Mouse (Mus musculus): ENCODE data around the gene Skap1. TPM values are rescaled to one million over a fixed set of nuclear protein-coding genes. Genes with fewer than 3 reads are reported as not detected.
A peak's percentile ranks its signal among the peaks of the same experiment; 100 is the strongest.

The Skap1 gene
- polyA plus RNA-seq, 1 experiment from 2014 or later: 4.1 TPM

DNA sequence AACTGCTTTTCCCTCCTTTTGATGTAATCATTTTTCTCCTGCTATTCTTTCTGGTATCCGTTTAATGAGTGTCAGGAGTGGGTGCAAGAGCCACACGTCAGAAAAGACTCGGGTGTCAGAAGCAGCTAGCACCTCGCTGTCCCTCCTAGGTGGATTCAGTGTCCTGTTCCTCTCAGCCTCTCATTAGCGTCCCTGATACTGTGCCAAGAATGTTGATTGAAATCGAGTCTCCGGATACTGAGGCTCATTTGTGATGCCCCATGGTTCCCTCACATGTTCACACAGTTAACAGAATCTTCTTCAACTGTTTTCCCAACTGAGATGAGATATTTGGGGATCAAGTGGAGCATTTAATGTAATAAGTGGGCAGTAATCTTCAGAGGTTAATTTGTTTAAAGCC lies 254.2 kb downstream of the Skap1 start:
- no peaks in the 10 kb centered on the region for H3K9me3 ChIP-seq
- H3K4me3 ChIP-seq (replicated peaks): no peak overlapping the region
- H3K4me1 ChIP-seq: peaks cover 18% of the 10 kb centered on the region
- no peaks in the 10 kb centered on the region for H3K27me3 ChIP-seq
- no peak overlapping the region for H3K9ac ChIP-seq
- no peak overlapping the region for H3K4me2 ChIP-seq
- no peaks in the 10 kb centered on the region for H3K36me3 ChIP-seq (replicated peaks)
- WGBS: 46% methylated on average over 7 of the region's 7 CpGs
- no peak for ATAC-seq (ENCODE audit: low FRiP score)
- no peak overlapping the region for H3K27ac ChIP-seq

DNA sequence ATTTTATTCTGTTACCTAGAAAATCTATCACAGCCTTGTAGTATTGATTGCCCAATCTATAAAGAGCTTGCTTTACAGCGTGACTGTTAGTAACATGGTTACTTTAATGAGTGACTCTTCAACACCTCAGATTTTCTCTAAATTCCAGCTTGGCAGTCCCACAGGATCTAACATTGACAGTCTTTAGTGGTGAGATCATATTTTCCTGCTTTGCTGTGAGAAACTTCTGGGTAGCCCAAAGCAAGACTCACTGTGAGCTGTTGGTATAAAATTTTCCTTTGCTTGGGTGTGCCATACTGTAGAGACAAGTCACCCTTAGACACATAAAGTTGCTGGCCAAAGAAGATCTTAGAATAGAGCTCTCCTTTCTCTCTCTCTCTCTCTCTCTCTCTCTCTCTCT lies 261.4 kb downstream of the Skap1 start:
- Histone ChIP-seq H3K9me3 (no peaks in the 10 kb centered on the region), H3K27ac (no peak overlapping the region), H3K4me1 (peaks cover 29% of the 10 kb centered on the region), H3K4me3 (replicated peaks) (no peak overlapping the region), H3K36me3 (replicated peaks) (no peaks in the 10 kb centered on the region), H3K4me2 (no peak overlapping the region), H3K9ac (no peak overlapping the region), H3K27me3 (0 out of 2 replicates have a peak, but pooled peaks cover 5% of the 10 kb centered on the region)
- ATAC-seq (ENCODE audit: low FRiP score): no peak
- 86% methylated on average over 1 of the region's 1 CpGs for WGBS

DNA sequence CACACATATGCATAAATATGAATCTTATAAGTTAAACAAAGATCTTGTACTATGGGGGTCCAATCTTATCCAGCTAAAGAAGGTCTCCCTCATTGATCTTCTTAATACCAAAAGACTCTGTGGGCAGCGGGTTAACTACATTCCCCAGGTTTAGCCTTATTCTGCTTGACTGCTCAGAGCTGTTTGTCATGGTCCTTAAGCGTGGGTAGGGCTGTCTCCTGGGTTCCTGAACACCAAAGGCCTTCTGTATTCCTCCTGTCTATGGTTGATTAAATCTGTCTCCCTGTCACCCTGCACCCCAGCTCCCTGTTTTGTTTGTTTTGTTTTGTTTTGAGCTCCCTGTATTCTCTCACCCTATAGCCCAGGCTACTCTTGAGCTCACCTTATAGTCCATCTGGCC lies 264.2 kb downstream of the Skap1 start:
- Histone ChIP-seq H3K27me3 (peaks cover 8% of the 10 kb centered on the region), H3K27ac (no peak overlapping the region), H3K4me2 (no peak overlapping the region), H3K4me1 (peaks cover 40% of the 10 kb centered on the region), H3K4me3 (replicated peaks) (no peak overlapping the region), H3K9ac (no peak overlapping the region), H3K9me3 (no peaks in the 10 kb centered on the region), H3K36me3 (replicated peaks) (no peaks in the 10 kb centered on the region)
- ATAC-seq (ENCODE audit: low FRiP score): no peak
- 55% methylated on average over 2 of the region's 2 CpGs for WGBS

DNA sequence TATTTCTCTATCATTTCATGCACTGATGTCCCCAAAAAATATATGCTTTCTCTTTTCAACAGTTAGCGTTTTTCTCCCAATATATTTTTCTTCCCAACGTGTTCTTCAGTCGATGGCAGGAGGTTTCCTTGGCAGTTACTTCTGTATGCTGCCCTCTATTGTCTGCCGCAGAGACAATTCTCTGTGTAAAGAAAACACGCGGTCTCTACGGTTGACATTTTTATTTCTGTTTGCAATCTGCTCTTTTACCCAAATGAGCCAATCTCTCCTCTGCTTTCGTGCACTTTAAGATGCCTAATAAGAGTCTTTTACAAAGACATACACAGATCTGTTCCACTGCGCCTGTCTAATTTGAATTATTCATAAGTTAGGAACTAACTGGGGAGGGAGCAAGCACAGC lies 265.1 kb downstream of the Skap1 start:
- ATAC-seq (ENCODE audit: low FRiP score): no peak
- WGBS: 33% methylated on average over 9 of the region's 9 CpGs
- H3K27me3 ChIP-seq: peaks cover 12% of the 10 kb centered on the region
- H3K4me3 ChIP-seq (replicated peaks): no peak overlapping the region
- H3K4me1 ChIP-seq: peaks cover 40% of the 10 kb centered on the region
- no peak overlapping the region for H3K27ac ChIP-seq
- no peaks in the 10 kb centered on the region for H3K36me3 ChIP-seq (replicated peaks)
- no peak overlapping the region for H3K4me2 ChIP-seq
- no peaks in the 10 kb centered on the region for H3K9me3 ChIP-seq
- H3K9ac ChIP-seq: no peak overlapping the region

GRCm38 (mm10) chr11:96730327-96730726 lies 265.9 kb downstream of the Skap1 start:
- Histone ChIP-seq H3K9me3 (no peaks in the 10 kb centered on the region), H3K4me1 (peaks cover 40% of the 10 kb centered on the region), H3K4me2 (no peak overlapping the region), H3K4me3 (replicated peaks) (no peak overlapping the region), H3K36me3 (replicated peaks) (no peaks in the 10 kb centered on the region), H3K27me3 (peaks cover 14% of the 10 kb centered on the region), H3K27ac (peak overlapping the region; percentile 3; the same call in 1 of the 2 replicates), H3K9ac (no peak overlapping the region)
- 78% methylated on average over 5 of the region's 5 CpGs for WGBS
- ATAC-seq (ENCODE audit: low FRiP score): no peak

DNA sequence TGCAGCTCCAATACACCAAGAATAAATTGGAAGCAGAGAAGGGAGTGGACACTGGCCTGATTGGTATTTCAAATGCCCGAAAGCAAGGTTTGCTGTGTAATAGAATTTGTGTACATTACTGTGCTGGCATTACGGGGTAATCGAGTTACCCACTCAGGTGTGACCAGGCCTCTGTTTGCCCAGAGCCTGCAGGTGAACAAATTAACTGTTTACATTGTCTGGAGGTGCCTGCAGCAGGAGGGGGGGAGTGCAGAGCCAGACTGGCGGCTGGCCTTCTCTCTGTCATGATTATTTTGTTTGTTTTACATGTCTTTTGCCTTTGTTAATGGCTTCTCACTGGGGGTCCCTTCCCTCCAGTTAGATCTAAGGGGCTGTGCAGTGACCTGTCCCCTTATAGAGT lies 268.3 kb downstream of the Skap1 start:
- Histone ChIP-seq H3K9me3 (no peaks in the 10 kb centered on the region), H3K36me3 (replicated peaks) (no peaks in the 10 kb centered on the region), H3K4me3 (replicated peaks) (no peak overlapping the region), H3K27me3 (peaks cover 30% of the 10 kb centered on the region), H3K9ac (no peak overlapping the region), H3K27ac (no peak overlapping the region; the same call in 1 of the 2 replicates), H3K4me2 (no peak overlapping the region), H3K4me1 (peaks cover 40% of the 10 kb centered on the region)
- 36% methylated on average over 4 of the region's 4 CpGs for WGBS
- ATAC-seq (ENCODE audit: low FRiP score): no peak

- Histone ChIP-seq H3K4me2 (peak overlapping the region; percentile 51), H3K36me3 (replicated peaks) (no peaks in the 10 kb centered on the region), H3K4me1 (peaks cover 41% of the 10 kb centered on the region), H3K9ac (0 out of 2 replicates have a peak overlapping the region, but pooled peaks have one; percentile 33), H3K4me3 (replicated peaks) (peak overlapping the region; percentile 29), H3K27me3 (peaks cover 45% of the 10 kb centered on the region), H3K27ac (no peak overlapping the region), H3K9me3 (no peaks in the 10 kb centered on the region)
- ATAC-seq (ENCODE audit: low FRiP score): peak; percentile 79
- 1% methylated on average over 19 of the region's 19 CpGs for WGBS
These were observed 271.5 kb downstream of the Skap1 start for GRCm38 (mm10) chr11:96735908-96736307.

DNA sequence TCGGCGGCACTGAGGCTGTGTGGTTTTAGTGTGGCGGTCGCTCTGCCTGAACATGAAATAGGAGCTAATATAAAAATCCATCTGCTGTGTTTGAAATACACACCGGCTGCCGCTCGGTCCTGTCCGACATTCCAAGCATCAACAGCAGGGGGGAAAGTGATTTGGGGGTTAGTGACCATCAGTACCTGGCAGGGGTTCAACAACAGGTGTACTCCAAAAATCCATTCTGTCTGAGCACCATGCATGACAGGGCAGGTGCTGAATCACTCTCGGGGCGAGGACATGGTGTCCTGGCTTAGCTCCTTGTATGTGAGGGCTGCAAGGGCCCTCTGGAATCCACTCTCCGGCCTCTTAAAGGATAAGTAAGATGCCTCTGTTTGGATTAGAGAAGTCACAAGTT lies 272.0 kb downstream of the Skap1 start:
- Histone ChIP-seq H3K4me3 (replicated peaks) (peak overlapping the region; percentile 29; the same call in 1 of the 2 replicates), H3K27me3 (peaks cover 49% of the 10 kb centered on the region), H3K27ac (no peak overlapping the region), H3K9ac (0 out of 2 replicates have a peak overlapping the region, but pooled peaks have one; percentile 33), H3K4me2 (peak overlapping the region; percentile 51), H3K9me3 (no peaks in the 10 kb centered on the region), H3K36me3 (replicated peaks) (no peaks in the 10 kb centered on the region), H3K4me1 (peaks cover 43% of the 10 kb centered on the region)
- 0 out of 2 replicates have a peak, but pooled peaks have one; percentile 20 for ATAC-seq (ENCODE audit: low FRiP score)
- 16% methylated on average over 11 of the region's 11 CpGs for WGBS

DNA sequence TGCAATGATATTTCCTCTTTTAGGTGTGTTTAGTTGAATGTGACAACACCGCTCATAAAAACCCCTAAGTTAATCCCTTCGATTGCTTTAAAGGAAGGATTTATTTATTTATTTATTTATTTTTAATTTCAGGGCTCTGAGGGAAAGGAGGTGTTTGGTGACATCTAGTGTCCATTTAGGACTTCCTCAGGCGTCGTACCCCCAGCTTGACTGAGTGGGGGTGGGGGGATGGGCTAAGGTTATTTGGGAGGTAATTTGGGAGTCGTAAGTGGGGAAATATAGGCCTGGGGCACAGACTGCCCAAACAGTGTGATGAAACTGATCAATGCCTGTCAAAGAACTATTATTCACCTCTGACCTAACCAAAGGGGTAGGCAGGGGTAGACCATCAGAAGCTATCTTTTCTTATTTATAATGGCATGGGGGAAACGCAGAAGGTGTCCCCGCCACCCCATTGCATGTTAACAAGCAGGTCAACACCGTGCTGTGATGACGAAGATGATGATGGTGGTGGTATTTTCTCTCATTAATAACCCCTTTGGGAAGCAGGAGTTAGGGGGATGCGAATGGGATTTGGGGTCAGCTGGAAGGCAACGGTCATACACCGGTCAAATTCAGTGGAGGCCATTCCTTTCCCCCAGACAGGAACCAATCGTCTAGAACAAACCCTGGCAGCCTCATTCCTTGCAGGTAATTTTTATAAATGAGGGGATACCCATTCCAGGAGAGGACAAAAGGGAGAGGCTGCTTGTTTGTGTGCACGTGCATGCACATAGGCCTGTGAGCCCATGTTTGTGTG lies 273.5 kb downstream of the Skap1 start:
- H3K4me2 ChIP-seq: no peak overlapping the region
- no peak for ATAC-seq (ENCODE audit: low FRiP score)
- no peak overlapping the region for H3K9ac ChIP-seq
- H3K4me1 ChIP-seq: peaks cover 53% of the 10 kb centered on the region
- no peaks in the 10 kb centered on the region for H3K9me3 ChIP-seq
- no peaks in the 10 kb centered on the region for H3K36me3 ChIP-seq (replicated peaks)
- H3K27me3 ChIP-seq: peaks cover 50% of the 10 kb centered on the region
- no peak overlapping the region for H3K4me3 ChIP-seq (replicated peaks)
- H3K27ac ChIP-seq: no peak overlapping the region
- WGBS: 73% methylated on average over 14 of the region's 14 CpGs

- Histone ChIP-seq H3K9me3 (no peaks in the 10 kb centered on the region), H3K27ac (no peak overlapping the region), H3K4me3 (replicated peaks) (no peak overlapping the region), H3K4me2 (no peak overlapping the region), H3K27me3 (peaks cover 61% of the 10 kb centered on the region), H3K9ac (no peak overlapping the region), H3K36me3 (replicated peaks) (no peaks in the 10 kb centered on the region), H3K4me1 (peaks cover 55% of the 10 kb centered on the region)
- ATAC-seq (ENCODE audit: low FRiP score): no peak
- WGBS: 60% methylated on average over 12 of the region's 12 CpGs
These were observed 276.4 kb downstream of the Skap1 start for GRCm38 (mm10) chr11:96740796-96741195.

GRCm38 (mm10) chr11:96741995-96742394 lies 277.6 kb downstream of the Skap1 start:
- H3K4me3 ChIP-seq (replicated peaks): 0 out of 2 replicates have a peak overlapping the region, but pooled peaks have one; percentile 1
- WGBS: under 1% methylated on average over 12 of the region's 12 CpGs

DNA sequence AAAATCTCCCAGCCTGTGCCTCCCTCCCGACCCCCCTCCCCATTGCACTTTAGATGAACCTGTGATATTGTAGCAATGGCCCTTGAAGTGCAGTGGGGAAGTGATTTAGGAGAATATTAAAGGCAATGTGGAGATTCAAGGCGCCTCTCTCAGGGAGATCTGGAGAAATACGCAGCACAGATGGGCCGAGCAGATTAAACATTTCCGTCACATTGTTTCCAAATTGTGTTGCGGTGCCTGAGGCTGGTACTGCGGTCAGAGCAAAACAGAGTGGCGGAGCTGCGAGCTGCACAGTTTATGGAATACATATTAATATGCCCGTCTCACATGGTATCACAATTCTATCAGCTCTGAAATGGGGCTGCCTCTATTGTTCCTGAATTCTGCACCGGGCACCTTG lies 278.6 kb downstream of the Skap1 start:
- H3K4me2 ChIP-seq: 0 out of 2 replicates have a peak overlapping the region, but pooled peaks have one; percentile 4
- no peak for ATAC-seq (ENCODE audit: low FRiP score)
- WGBS: 35% methylated on average over 11 of the region's 11 CpGs
- no peak overlapping the region for H3K9ac ChIP-seq
- H3K4me1 ChIP-seq: peaks cover 54% of the 10 kb centered on the region
- no peaks in the 10 kb centered on the region for H3K36me3 ChIP-seq (replicated peaks)
- H3K27me3 ChIP-seq: peaks cover 57% of the 10 kb centered on the region
- no peaks in the 10 kb centered on the region for H3K9me3 ChIP-seq
- H3K27ac ChIP-seq: peak overlapping the region; percentile 22
- H3K4me3 ChIP-seq (replicated peaks): no peak overlapping the region

More at GRCm38 (mm10) chr11:96741995-96742394, 277.6 kb downstream of the Skap1 start:
- H3K36me3 ChIP-seq (replicated peaks): no peaks in the 10 kb centered on the region
- ATAC-seq (ENCODE audit: low FRiP score): peak; percentile 83
- H3K4me2 ChIP-seq: peak overlapping the region; percentile 42
- H3K27me3 ChIP-seq: peaks cover 57% of the 10 kb centered on the region
- H3K9ac ChIP-seq: no peak overlapping the region
- peaks cover 49% of the 10 kb centered on the region for H3K4me1 ChIP-seq
- peak overlapping the region; percentile 73 for H3K27ac ChIP-seq
- H3K9me3 ChIP-seq: no peaks in the 10 kb centered on the region

DNA sequence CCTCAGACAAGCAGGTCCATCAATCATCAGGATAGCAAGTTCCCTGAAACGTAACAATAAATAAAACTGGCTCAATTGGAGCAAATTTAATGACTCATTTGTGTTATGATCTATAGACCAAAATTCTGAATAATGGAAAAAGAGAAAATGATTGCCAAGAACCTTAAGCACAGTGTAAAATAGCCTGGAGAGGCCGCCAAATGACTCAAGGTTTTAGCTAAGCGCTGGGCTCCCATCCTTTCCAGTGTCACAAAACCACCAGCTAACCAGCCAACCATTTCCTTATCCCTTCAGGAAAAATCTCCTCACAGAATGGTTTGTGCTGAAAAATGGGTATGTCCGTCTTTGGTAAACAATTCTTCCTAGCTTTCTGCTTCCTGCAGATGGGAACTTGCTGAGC lies 279.5 kb downstream of the Skap1 start:
- Histone ChIP-seq H3K4me1 (peaks cover 49% of the 10 kb centered on the region), H3K27me3 (peaks cover 59% of the 10 kb centered on the region), H3K4me2 (no peak overlapping the region), H3K9me3 (no peaks in the 10 kb centered on the region), H3K36me3 (replicated peaks) (no peaks in the 10 kb centered on the region), H3K9ac (no peak overlapping the region), H3K4me3 (replicated peaks) (no peak overlapping the region), H3K27ac (0 out of 2 replicates have a peak overlapping the region, but pooled peaks have one; percentile 22)
- 80% methylated on average over 4 of the region's 4 CpGs for WGBS
- ATAC-seq (ENCODE audit: low FRiP score): no peak
